Mouse (Mus musculus) small intestine, adult 10 weeks (tissue): ENCODE data around the gene Mmaa. TPM values are rescaled to one million over a fixed set of nuclear protein-coding genes. Genes with fewer than 3 reads are reported as not detected.

Source experiments
- polyA plus RNA-seq: library from polyadenylated mRNA; stranded (reverse); fragments of 350-450 nt; fragmentation: Illumina TruSeq; extraction: RNeasy Lipid Tissue Mini Kit (QIAGEN cat#74804); gene quantifications from one replicate; pipeline ENCODE4 v1.2.3, GENCODE M21; 2014; ENCODE audit warnings: low replicate concordance

Gene Mmaa
- 9.2 TPM for polyA plus RNA-seq

DNA sequence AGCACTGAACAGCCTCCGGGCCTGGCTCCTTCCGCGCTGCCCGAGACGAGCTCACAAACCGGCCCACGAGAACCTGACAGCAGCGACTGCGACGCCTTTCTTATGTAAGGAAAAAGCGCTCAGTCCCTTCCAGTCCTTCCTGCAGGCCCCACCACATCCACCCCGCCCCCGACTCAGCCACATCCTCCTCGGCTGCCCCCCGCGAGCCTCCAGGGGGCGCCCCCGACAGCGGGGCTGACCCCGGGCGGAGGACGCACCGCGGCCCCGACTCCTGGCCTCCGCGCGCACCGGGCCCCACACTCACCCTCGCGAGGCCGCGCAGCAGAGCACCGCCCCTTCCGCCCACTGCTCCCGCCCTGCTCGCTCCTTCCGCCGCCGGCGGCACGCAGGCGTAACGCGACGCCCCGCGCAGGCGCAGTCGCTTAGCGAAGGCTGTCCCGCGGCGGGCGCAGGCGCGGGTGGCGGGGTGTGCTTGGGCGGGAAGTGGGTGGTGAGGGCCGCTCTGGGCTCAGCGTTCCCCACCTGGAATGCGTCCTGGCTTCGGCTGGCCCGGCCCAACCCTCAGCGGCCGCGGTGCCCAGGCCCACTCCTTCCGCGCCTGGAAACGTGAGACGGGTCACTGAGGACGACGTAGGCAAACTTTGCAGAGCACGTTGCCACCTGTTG, at the start of gene Mmaa:
Mmaa (minus strand) TSS at position 328 of the 666 bp plus-strand sequence.

DNA sequence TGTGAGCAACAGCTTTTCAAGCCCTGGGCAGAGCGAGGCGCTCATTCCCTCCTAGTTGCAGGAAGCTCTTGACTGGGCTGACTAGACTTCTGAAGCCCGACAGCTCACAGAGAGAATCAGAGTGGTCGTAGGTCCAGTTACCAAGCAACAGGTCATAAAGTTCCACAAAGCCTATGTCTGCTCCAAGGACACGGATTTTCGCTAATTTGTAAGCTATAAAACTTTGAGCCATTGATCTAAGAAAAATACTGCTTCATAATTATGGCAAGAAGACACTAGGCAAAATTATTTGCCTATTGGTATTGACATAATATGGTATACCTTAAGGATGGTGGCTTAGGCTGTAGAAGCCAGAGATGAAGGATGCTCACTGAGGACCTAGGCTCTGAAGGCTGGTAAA, 46.3 kb downstream of the Mmaa start, which contains the start of gene 1700011L22Rik:
1700011L22Rik (minus strand) TSS at position 101 of the 400 bp plus-strand sequence.

Other genes with a start within 250 kb of the Mmaa start
- not detected for gene 1700011L22Rik, start 46.4 kb downstream of the Mmaa start, polyA plus RNA-seq
- gene Smad1, start 104.6 kb upstream of the Mmaa start, polyA plus RNA-seq, result 52.5 TPM